Mouse (Mus musculus) gastrocnemius, adult 2 months (tissue): ENCODE results near the gene Tmprss3. TPM values are rescaled to one million over a fixed set of nuclear protein-coding genes. Genes with fewer than 3 reads are reported as not detected.

ENCODE experiments used
- DNase-seq: peaks from one replicate; pipeline ENCODE4 v3.0.0; 2022
- H3K27ac ChIP-seq: fragments of 200-600 bp; 2 replicates; pipeline ENCODE4 v1.8.1; 2022; ENCODE audit warnings: mild to moderate bottlenecking
- H3K4me3 ChIP-seq: fragments of 200-600 bp; 2 replicates; pipeline ENCODE4 v1.8.1; 2022; ENCODE audit warnings: mild to moderate bottlenecking, moderate library complexity
- CTCF ChIP-seq: fragments of 200-600 bp; IDR thresholded peaks from 2 replicates; pipeline ENCODE4 v1.8.1; 2022; ENCODE audit warnings: antibody characterized with exemption, mild to moderate bottlenecking, moderate library complexity
- intact Hi-C: fragments of 180-260 bp; cut with DNase I; formaldehyde crosslinking; loops from one replicate; pipeline ENCODE4 v1.15.1; 2025
- long read RNA-seq, 2 experiments: library from polyadenylated mRNA; stranded (forward); transcript quantifications; one replicate each; pipeline ENCODE4 v2.0.0; 2021
- total RNA-seq, 2 experiments: library from RNA; stranded (reverse); gene quantifications; 2 replicates each; pipeline ENCODE4 v1.2.3; 2021

Gene Tmprss3
- not detected for total RNA-seq
- long read RNA-seq, experiment 1, result 0 reads
- long read RNA-seq, experiment 2, result 0 reads

DNA sequence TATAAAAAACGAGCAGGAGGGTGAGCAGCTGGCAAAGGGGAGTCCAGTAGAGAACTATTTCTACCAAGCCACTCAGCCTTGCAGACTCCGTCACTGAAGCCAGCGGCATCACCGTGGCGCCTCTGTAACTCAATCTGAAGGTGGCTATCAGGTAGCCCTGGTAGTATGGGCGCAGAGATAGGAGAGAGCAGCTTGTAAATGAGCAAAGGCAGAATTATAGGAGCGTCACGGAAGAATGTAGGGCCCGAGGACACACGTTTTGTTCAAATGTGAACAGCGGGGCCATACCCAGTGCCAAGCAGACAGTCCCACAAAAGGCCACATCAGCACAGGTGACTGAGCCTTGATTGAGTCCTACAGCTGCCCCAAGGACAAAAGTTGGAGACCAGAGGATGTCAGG, at the start of gene Tmprss3:
Tmprss3 (minus strand) TSS at position 101 of the 400 bp plus-strand sequence.
- Histone ChIP-seq H3K4me3 (no peak within 1 kb of the TSS), H3K27ac (no peak within 1 kb of the TSS)
- no peak for TF ChIP-seq CTCF
- DNase-seq, result no peak
- intact Hi-C loops, result no loop called here

DNA sequence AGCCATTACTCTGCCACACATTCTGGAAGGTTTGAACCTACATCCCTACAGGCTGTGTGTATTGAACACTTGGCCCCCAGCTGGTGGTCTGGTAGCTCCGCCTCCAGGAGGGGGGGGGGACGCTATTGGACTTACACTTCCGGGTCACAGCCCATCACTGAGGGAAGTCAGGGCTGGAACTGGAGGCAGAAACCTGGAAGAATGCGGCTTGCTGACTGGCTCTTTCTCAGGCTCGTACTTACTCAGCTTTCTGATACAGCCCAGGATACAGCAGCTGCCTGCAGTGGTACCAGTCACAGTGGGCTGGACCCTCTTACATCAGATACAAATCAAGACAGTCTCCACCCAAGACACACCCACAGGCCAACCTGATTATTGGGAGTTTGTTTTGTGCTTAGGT, 48.4 kb upstream of the Tmprss3 start:
- no peak for DNase-seq
- Histone ChIP-seq H3K27ac (no peak overlapping the region), H3K4me3 (no peak overlapping the region)
- intact Hi-C loops, result no loop called here
- TF ChIP-seq CTCF, result no peak

DNA sequence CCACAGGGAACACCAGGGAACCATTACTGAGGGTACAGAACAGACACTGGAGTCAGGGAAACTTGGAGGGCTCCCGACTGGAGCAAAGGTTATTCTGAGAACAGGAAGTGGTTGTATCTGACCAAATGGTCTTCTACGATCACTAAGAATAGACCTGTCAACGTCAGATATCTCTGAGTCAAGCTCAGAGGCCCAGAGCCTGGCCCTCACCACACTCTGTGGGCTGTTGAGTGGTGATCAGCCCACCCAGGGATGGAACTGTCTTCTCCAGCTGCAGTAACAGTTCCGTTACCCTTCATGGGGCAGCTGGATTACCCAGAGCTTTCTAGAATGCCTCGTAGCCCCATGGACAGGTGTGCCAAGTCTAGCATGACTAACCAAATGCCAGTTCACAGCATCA, 46.5 kb upstream of the Tmprss3 start:
- Histone ChIP-seq H3K4me3 (no peak overlapping the region), H3K27ac (no peak overlapping the region)
- no peak for DNase-seq
- no peak for TF ChIP-seq CTCF
- intact Hi-C loops, result no loop called here

DNA sequence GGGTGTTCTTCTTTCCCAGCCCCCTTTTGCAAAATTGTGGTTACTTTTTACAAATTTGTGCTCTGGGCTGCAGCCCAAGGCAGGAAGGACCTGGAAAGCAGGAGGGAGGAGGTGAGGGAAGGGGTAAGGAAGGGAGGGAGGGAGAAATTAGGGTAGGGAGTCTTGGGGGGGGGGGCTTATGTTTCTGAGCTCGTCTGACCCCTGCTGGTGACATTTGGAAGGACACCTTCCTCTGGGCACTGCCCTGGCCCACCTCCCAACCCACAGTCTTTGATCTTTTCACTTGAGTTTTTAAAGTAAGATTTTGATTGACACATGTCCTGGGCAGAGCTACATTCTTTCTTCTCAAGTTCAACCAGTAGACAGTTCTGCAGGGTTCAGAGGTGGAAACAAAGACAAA, 44.0 kb upstream of the Tmprss3 start:
- intact Hi-C loops, result no loop called here
- peak; percentile 58 for TF ChIP-seq CTCF
- DNase-seq, result no peak
- H3K4me3 ChIP-seq, result no peak overlapping the region
- H3K27ac ChIP-seq, result no peak overlapping the region

DNA sequence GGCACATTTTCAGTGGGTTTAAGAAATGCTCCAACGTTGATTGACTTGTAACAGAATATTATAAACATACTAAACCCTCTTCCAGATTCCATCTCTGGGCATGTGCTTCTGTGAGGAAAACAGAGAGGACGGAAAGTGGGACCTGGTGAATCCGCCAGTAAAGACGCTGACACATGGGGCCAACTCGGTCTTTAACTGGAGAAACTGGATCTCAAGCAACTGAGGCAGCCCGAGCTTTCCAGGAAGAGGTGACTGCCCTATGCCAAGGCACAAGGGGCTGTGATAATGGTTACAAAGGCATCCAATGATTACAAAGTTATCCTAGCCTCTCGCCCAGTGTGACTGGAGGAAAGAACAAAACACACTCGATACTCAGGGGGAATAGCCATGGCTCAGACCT, 42.4 kb upstream of the Tmprss3 start:
- no peak for DNase-seq
- intact Hi-C loops, result no loop called here
- Histone ChIP-seq H3K27ac (no peak overlapping the region), H3K4me3 (no peak overlapping the region)
- no peak for TF ChIP-seq CTCF

- TF ChIP-seq CTCF, result no peak
- Histone ChIP-seq H3K27ac (no peak overlapping the region), H3K4me3 (no peak overlapping the region)
- no peak for DNase-seq
- intact Hi-C loops, result no loop called here
These were observed 39.6 kb upstream of the Tmprss3 start for GRCm38 (mm10) chr17:31238234-31239020.

- no peak for DNase-seq
- H3K27ac ChIP-seq, result no peak overlapping the region
- intact Hi-C loops, result no loop called here
- 0 out of 2 replicates have a peak, but pooled peaks have one; percentile 6 for TF ChIP-seq CTCF
- no peak overlapping the region for H3K4me3 ChIP-seq
These were observed 37.1 kb upstream of the Tmprss3 start for GRCm38 (mm10) chr17:31235915-31236314.

DNA sequence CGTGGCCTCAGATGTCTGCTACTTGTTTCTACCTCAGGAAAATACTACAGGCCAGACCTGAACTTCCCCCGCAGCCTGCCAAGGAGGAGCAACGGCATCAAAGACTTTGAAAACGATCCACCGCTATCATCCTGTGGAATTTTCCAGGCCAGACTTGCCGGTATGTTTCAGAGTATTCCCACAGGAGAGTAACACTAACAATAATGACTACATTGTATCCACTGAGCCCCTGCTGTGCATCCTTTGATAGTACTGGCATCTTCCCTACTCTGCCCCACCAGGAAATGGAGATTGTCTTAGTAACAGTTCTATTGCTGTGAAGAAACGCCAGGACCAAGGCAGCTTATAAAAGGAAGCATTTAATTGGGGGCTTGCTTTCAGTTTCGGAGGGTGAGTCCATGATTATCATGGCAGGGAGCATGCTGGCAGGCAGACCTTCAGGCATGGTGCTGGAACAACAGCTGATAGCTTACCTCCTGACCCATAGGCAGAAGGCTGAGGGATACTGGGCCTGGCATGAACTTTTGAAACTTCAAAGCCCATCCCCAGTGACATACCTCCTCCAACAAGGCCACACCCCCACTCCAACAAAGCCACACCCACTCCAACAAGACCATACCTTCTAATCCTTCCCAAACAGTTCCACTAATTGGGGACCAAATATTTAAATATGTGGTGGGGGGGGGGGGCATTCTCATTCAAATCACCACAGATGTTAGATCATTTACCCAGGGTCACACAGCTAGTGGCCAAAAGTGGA, 33.7 kb upstream of the Tmprss3 start:
- no peak overlapping the region for H3K4me3 ChIP-seq
- TF ChIP-seq CTCF, result no peak
- DNase-seq, result no peak
- intact Hi-C loops, result no loop called here
- H3K27ac ChIP-seq, result no peak overlapping the region

DNA sequence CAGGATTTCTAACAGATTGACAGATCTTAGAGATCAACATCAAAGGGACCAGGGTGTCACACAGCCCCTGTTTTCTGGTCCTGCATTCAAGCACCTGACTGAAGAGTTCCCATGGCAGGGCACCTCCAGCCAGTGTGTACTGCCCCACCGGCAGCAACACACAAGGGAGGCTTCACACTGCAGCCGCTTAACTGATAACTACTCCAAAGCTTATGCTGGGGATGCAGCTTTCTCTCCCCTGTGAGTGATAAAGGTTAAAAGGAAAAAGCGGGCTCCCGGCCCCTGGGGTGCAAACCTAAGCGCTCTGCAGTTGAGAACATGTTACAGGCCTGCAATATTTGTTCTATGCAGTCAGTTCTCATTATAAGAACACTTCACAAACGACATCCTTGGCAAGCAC, 33.0 kb upstream of the Tmprss3 start:
- intact Hi-C loops, result no loop called here
- DNase-seq, result no peak
- H3K27ac ChIP-seq, result no peak overlapping the region

DNA sequence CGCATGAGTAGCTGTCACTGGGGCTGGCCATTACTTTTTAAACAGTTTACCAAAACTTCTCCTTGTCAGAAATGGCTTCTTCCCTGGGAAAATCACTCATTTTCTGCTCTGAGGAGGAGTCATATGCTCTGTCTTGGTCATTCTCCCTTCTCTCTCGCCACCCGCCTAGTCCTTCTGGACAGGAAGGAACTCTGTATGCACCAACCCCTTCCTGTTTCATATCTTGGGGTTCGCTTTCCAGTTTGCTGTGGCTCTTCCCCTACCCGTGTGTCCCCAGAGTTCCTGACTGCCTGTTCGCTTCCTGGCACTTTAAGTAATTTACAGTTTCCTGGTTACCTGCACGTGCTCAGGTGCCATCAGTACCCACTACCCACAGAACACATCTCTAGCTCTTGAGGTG, 28.2 kb upstream of the Tmprss3 start:
- intact Hi-C loops, result no loop called here
- Histone ChIP-seq H3K27ac (no peak overlapping the region), H3K4me3 (no peak overlapping the region)
- no peak for TF ChIP-seq CTCF
- DNase-seq, result no peak

More for the DNA sequence above, 33.0 kb upstream of the Tmprss3 start:
- H3K4me3 ChIP-seq, result no peak overlapping the region
- TF ChIP-seq CTCF, result no peak

- DNase-seq, result no peak
- no peak overlapping the region for H3K27ac ChIP-seq
- TF ChIP-seq CTCF, result no peak
- no peak overlapping the region for H3K4me3 ChIP-seq
- intact Hi-C loops, result no loop called here
These were observed 27.6 kb upstream of the Tmprss3 start for GRCm38 (mm10) chr17:31226368-31226767.

GRCm38 (mm10) chr17:31224591-31224990, 25.8 kb upstream of the Tmprss3 start:
- no peak for DNase-seq
- intact Hi-C loops, result no loop called here
- Histone ChIP-seq H3K4me3 (no peak overlapping the region), H3K27ac (no peak overlapping the region)
- no peak for TF ChIP-seq CTCF

DNA sequence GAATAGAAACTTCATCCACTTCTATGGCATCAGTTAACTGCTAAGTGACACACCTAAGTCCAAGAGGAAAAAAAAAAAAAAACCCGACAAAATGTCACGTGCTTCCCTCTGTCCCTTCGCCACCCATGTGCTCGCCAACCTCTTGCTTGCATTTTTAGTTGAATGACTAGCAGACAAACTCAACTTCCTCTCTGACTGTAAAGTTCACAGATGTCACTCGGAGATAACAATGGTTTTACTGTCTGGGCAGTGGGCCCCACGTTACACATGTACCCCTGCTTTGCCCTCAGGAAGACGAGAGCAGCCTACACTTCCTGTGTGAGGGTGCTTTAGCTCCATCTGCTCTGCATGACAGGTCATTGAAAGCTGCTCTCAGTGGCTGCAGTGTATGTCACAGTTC, 25.1 kb upstream of the Tmprss3 start:
- no peak overlapping the region for H3K27ac ChIP-seq
- H3K4me3 ChIP-seq, result no peak overlapping the region
- no peak for TF ChIP-seq CTCF
- intact Hi-C loops, result no loop called here
- DNase-seq, result no peak
